Mouse (Mus musculus): ENCODE measurements around the gene Tk2.
"Not testable (repeated sequence)": the region's sequence is repeated elsewhere in the genome, so short reads cannot be mapped to it uniquely, and the experiment has no call there.

Gene Tk2

GRCm38 (mm10) chr8:104248276-104248675 is at the start of gene Tk2:
Gene Tk2 (minus strand): TSS chr8:104248558.
- DNase-seq (ENCODE audit: low spot score), result peak; percentile 76

- no peak for DNase-seq (ENCODE audit: low spot score)
Measured at GRCm38 (mm10) chr8:104294396-104294795, 46.0 kb upstream of the Tk2 start.

GRCm38 (mm10) chr8:104293081-104293480 is 44.7 kb upstream of the Tk2 start, which contains the start of gene Cmtm2a:
Gene Cmtm2a (minus strand): TSS chr8:104293181.
- not testable (repeated sequence) for DNase-seq (ENCODE audit: low spot score)

- no peak for DNase-seq (ENCODE audit: low spot score)
Measured at GRCm38 (mm10) chr8:104268937-104269440, 20.6 kb upstream of the Tk2 start.

- DNase-seq (ENCODE audit: low spot score), result no peak
Measured at GRCm38 (mm10) chr8:104268368-104268767, 20.0 kb upstream of the Tk2 start.

GRCm38 (mm10) chr8:104264271-104264935 is 16.0 kb upstream of the Tk2 start:
- not testable (repeated sequence) for DNase-seq (ENCODE audit: low spot score)

GRCm38 (mm10) chr8:104261802-104262201 is 13.4 kb upstream of the Tk2 start:
- not testable (repeated sequence) for DNase-seq (ENCODE audit: low spot score)

GRCm38 (mm10) chr8:104253016-104253415 is 4.7 kb upstream of the Tk2 start:
- DNase-seq (ENCODE audit: low spot score), result no peak

GRCm38 (mm10) chr8:104251461-104251860 is 3.1 kb upstream of the Tk2 start:
- DNase-seq (ENCODE audit: low spot score), result no peak

- DNase-seq (ENCODE audit: low spot score), result peak; percentile 81
Measured at GRCm38 (mm10) chr8:104250439-104251367, 2.3 kb upstream of the Tk2 start, which contains the start of gene Cklf. Gene Cklf (plus strand): TSS chr8:104250861.

- DNase-seq (ENCODE audit: low spot score), result no peak
Measured at GRCm38 (mm10) chr8:104249442-104249996, 1.2 kb upstream of the Tk2 start.

GRCm38 (mm10) chr8:104247908-104248275 is 466 bp downstream of the Tk2 start:
- no peak for DNase-seq (ENCODE audit: low spot score)

GRCm38 (mm10) chr8:104247054-104247907 is 1.1 kb downstream of the Tk2 start:
- no peak for DNase-seq (ENCODE audit: low spot score)

GRCm38 (mm10) chr8:104246621-104247020 is 1.7 kb downstream of the Tk2 start:
- no peak for DNase-seq (ENCODE audit: low spot score)

- DNase-seq (ENCODE audit: low spot score), result no peak
Measured at GRCm38 (mm10) chr8:104242038-104242644, 6.2 kb downstream of the Tk2 start.

GRCm38 (mm10) chr8:104239418-104239861 is 8.9 kb downstream of the Tk2 start:
- DNase-seq (ENCODE audit: low spot score), result no peak

- no peak for DNase-seq (ENCODE audit: low spot score)
Measured at GRCm38 (mm10) chr8:104234573-104234972, 13.8 kb downstream of the Tk2 start.

- no peak for DNase-seq (ENCODE audit: low spot score)
Measured at GRCm38 (mm10) chr8:104232919-104233318, 15.4 kb downstream of the Tk2 start.

GRCm38 (mm10) chr8:104232039-104232438 is 16.3 kb downstream of the Tk2 start:
- DNase-seq (ENCODE audit: low spot score), result no peak

- no peak for DNase-seq (ENCODE audit: low spot score)
Measured at GRCm38 (mm10) chr8:104230377-104230776, 18.0 kb downstream of the Tk2 start.

GRCm38 (mm10) chr8:104227048-104227447 is 21.3 kb downstream of the Tk2 start:
- no peak for DNase-seq (ENCODE audit: low spot score)

Data from layer of hippocampus, adult 11-12 months (tissue).